Mouse (Mus musculus): Measurements from ENCODE around the gene Zbtb41. TPM values are rescaled to one million over a fixed set of nuclear protein-coding genes. Genes with fewer than 3 reads are reported as not detected.

The Zbtb41 gene
- total and polyA plus RNA-seq, 2 experiments from 2014 or later: 13.2 to 54.5 TPM

DNA sequence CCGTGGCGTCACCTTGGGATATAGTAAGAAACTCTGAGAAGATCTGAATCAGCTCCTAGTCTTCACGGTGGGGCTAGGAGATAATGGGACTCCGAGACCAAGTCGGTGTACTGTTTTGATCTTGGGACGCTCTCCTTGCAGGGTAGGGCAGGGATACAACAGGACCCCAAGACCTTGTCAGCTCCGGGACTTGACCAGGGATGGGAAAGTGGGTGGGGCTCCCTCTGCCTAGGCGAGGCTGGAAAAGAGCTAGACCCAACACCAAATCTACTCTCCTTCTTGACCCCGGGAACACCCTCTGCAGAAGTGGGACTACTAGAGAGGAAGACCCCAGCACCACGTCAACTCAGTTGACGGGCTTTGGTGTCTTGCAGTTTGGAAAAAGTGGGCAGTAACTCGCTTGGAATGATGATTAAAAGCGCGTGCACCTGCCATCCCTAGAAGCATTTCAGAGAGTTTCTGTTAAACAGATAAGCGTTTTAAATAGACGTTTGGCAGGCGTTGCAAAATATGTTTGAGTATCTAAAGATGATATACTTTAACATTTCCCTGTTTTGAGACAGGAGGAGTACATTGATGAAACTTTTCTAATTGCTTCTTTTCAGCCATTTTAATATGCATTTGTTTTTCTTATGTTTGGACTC is 33.3 kb downstream of the Zbtb41 start:
- H3K9ac ChIP-seq (replicated peaks; ENCODE audit: low read length, poor library complexity, severe bottlenecking): no peak overlapping the region
- H3K4me3 ChIP-seq (ENCODE audit: low read depth, low read length): peak overlapping the region; percentile 64
- H3K27ac ChIP-seq (ENCODE audit: low read depth, low read length): no peak overlapping the region
- no peaks in the 10 kb centered on the region for H3K9me3 ChIP-seq (ENCODE audit: low read length)
- peak overlapping the region; percentile 96 for H3K4me2 ChIP-seq (ENCODE audit: low read depth, low read length, poor library complexity, severe bottlenecking)
- no peaks in the 10 kb centered on the region for H3K27me3 ChIP-seq (ENCODE audit: insufficient read depth, low read length)
- no peak for TF ChIP-seq CTCF (IDR thresholded peaks at IDR 0.05)
- WGBS: 2% methylated on average over 17 of the region's 17 CpGs
- DNase-seq (ENCODE audit: low spot score) (no peak), ATAC-seq (ENCODE audit: low FRiP score) (peak; percentile 9; the same call in 1 of the 2 replicates)
- H3K36me3 ChIP-seq (ENCODE audit: insufficient read depth, low read length): peaks cover 3% of the 10 kb centered on the region; the same call in 1 of the 2 replicates
- H3K4me1 ChIP-seq (ENCODE audit: insufficient read depth, low read length): no peaks in the 10 kb centered on the region

DNA sequence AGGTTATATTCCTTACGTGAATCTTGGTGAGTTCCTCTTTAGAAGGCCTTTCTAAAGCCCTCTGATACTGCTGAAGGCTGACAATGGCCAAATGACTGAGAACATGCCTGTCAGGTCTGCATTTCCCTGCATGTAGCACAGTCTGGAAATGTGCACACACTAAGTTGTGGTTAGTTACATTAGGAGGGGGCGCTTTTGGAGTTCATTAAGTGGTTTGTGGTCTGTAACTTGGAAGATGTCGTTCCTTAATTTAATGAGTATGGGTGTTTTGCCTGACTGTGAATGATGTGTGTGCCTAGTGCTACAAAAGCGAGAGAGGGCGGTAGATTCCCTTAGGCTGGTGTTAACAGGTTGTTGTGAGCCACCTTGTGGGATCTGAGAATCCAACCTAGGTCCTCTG is 38.7 kb downstream of the Zbtb41 start:
- H3K36me3 ChIP-seq (ENCODE audit: insufficient read depth, low read length): no peaks in the 10 kb centered on the region
- ATAC-seq (ENCODE audit: low FRiP score): no peak
- H3K9ac ChIP-seq (replicated peaks; ENCODE audit: low read length, poor library complexity, severe bottlenecking): no peak overlapping the region
- H3K4me2 ChIP-seq (ENCODE audit: low read depth, low read length, poor library complexity, severe bottlenecking): no peak overlapping the region
- WGBS: 86% methylated on average over 5 of the region's 5 CpGs
- DNase-seq (ENCODE audit: low spot score): no peak
- no peak overlapping the region for H3K27ac ChIP-seq (ENCODE audit: low read depth, low read length)
- H3K9me3 ChIP-seq (ENCODE audit: low read length): no peaks in the 10 kb centered on the region
- no peaks in the 10 kb centered on the region for H3K27me3 ChIP-seq (ENCODE audit: insufficient read depth, low read length)
- no peaks in the 10 kb centered on the region for H3K4me1 ChIP-seq (ENCODE audit: insufficient read depth, low read length)
- H3K4me3 ChIP-seq (ENCODE audit: low read depth, low read length): no peak overlapping the region
- no peak for TF ChIP-seq CTCF (IDR thresholded peaks at IDR 0.05)

DNA sequence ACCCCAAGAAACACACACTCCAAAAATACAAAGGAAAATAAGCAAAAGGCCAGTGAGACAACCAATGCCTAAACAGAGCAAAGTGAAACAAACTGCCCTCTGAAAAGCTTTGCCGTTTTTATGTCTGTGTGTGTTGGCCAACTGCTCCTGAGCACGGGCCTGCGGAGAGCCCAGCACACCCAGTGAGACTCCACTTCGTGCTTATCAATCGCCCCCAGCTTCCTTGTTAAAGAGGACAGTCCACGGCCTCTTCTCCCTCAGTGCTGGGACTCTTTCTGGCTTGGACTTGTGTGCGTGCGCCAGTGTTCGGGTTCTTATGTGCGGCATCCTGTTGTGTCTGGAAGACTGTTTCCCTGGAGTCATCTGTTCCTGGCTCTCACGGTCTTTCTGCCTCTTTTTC is 43.8 kb downstream of the Zbtb41 start:
- Histone ChIP-seq H3K27ac (ENCODE audit: low read depth, low read length) (no peak overlapping the region), H3K9ac (replicated peaks; ENCODE audit: low read length, poor library complexity, severe bottlenecking) (no peak overlapping the region), H3K9me3 (ENCODE audit: low read length) (no peaks in the 10 kb centered on the region), H3K4me2 (ENCODE audit: low read depth, low read length, poor library complexity, severe bottlenecking) (no peak overlapping the region), H3K4me3 (ENCODE audit: low read depth, low read length) (no peak overlapping the region), H3K4me1 (ENCODE audit: insufficient read depth, low read length) (no peaks in the 10 kb centered on the region), H3K27me3 (ENCODE audit: insufficient read depth, low read length) (no peaks in the 10 kb centered on the region), H3K36me3 (ENCODE audit: insufficient read depth, low read length) (no peaks in the 10 kb centered on the region)
- DNase-seq (ENCODE audit: low spot score) (no peak), ATAC-seq (ENCODE audit: low FRiP score) (no peak)
- TF ChIP-seq CTCF (IDR thresholded peaks at IDR 0.05): no peak
- WGBS: 85% methylated on average over 11 of the region's 11 CpGs

DNA sequence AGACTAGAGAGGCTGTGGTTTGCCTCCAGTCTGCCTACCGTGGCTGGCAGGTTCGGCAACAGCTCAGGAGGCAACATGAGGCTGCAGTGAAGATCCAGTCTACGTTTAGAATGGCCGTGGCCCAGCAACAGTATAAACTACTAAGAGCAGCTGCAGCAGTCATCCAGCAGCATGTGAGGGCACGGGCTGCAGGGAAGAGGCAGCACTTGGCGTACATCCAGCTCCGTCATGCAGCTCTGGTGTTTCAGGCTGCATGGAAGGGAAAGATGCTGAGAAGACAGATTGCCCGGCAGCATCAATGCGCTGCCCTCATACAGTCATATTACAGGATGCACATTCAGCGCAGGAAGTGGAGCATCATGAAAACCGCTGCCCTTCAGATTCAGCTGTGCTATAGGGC is 56.8 kb downstream of the Zbtb41 start:
- Histone ChIP-seq H3K27me3 (ENCODE audit: insufficient read depth, low read length) (no peaks in the 10 kb centered on the region), H3K36me3 (ENCODE audit: insufficient read depth, low read length) (no peaks in the 10 kb centered on the region), H3K9ac (replicated peaks; ENCODE audit: low read length, poor library complexity, severe bottlenecking) (no peak overlapping the region), H3K27ac (ENCODE audit: low read depth, low read length) (no peak overlapping the region), H3K9me3 (ENCODE audit: low read length) (no peaks in the 10 kb centered on the region), H3K4me3 (ENCODE audit: low read depth, low read length) (no peak overlapping the region), H3K4me1 (ENCODE audit: insufficient read depth, low read length) (0 out of 2 replicates have a peak, but pooled peaks cover 5% of the 10 kb centered on the region), H3K4me2 (ENCODE audit: low read depth, low read length, poor library complexity, severe bottlenecking) (no peak overlapping the region)
- WGBS: 88% methylated on average over 11 of the region's 11 CpGs
- DNase-seq (ENCODE audit: low spot score): peak; percentile 37
- ATAC-seq (ENCODE audit: low FRiP score): no peak
- no peak for TF ChIP-seq CTCF (IDR thresholded peaks at IDR 0.05)

DNA sequence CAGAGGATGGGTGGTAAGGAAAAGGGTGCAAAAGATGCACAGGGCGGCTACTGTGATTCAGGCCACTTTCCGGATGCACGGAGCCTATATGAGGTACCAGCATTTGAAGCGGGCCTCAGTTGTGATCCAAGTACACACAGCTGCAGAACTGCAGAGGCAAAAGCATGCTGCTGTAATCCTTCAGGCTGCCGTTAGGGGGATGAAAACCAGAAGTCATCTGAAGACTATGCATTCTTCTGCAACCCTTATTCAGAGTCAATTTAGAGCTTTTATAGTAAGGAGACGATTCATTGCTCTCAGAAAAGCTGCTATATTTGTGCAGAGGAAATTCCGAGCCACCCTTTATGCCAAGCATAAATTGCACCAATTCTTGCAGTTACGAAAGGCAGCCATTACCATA is 58.2 kb downstream of the Zbtb41 start:
- Histone ChIP-seq H3K9me3 (ENCODE audit: low read length) (no peaks in the 10 kb centered on the region), H3K4me3 (ENCODE audit: low read depth, low read length) (no peak overlapping the region), H3K36me3 (ENCODE audit: insufficient read depth, low read length) (no peaks in the 10 kb centered on the region), H3K9ac (replicated peaks; ENCODE audit: low read length, poor library complexity, severe bottlenecking) (no peak overlapping the region), H3K4me2 (ENCODE audit: low read depth, low read length, poor library complexity, severe bottlenecking) (no peak overlapping the region), H3K27me3 (ENCODE audit: insufficient read depth, low read length) (no peaks in the 10 kb centered on the region), H3K27ac (ENCODE audit: low read depth, low read length) (no peak overlapping the region), H3K4me1 (ENCODE audit: insufficient read depth, low read length) (0 out of 2 replicates have a peak, but pooled peaks cover 5% of the 10 kb centered on the region)
- peak; percentile 39; the same call in 1 of the 2 replicates for TF ChIP-seq CTCF (IDR thresholded peaks at IDR 0.05)
- ATAC-seq (ENCODE audit: low FRiP score): no peak
- peak; percentile 3 for DNase-seq (ENCODE audit: low spot score)
- 90% methylated on average over 8 of the region's 8 CpGs for WGBS

DNA sequence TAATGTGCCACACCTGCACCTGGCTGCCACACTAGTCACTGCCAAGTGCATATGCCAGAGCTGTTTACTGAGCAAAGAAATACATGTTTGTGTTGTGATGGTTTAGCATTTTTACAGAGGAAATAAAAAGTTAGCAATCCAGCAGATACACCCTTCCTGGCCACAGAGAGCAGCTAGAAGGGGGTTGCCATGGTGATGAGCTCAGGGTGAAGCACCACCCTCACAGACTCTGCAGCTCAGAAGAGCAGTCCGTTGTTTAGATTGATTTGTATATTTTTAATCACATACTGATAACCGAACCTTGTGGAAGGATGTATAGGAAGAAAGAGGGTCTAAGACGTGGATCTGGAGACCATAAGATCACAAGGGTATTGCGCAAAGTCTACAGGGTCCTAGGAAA is 59.1 kb downstream of the Zbtb41 start:
- Histone ChIP-seq H3K4me3 (ENCODE audit: low read depth, low read length) (no peak overlapping the region), H3K9me3 (ENCODE audit: low read length) (no peaks in the 10 kb centered on the region), H3K27ac (ENCODE audit: low read depth, low read length) (no peak overlapping the region), H3K9ac (replicated peaks; ENCODE audit: low read length, poor library complexity, severe bottlenecking) (no peak overlapping the region), H3K4me1 (ENCODE audit: insufficient read depth, low read length) (0 out of 2 replicates have a peak, but pooled peaks cover 5% of the 10 kb centered on the region), H3K27me3 (ENCODE audit: insufficient read depth, low read length) (no peaks in the 10 kb centered on the region), H3K4me2 (ENCODE audit: low read depth, low read length, poor library complexity, severe bottlenecking) (no peak overlapping the region), H3K36me3 (ENCODE audit: insufficient read depth, low read length) (no peaks in the 10 kb centered on the region)
- ATAC-seq (ENCODE audit: low FRiP score) (peak; percentile 73; the same call in 1 of the 2 replicates), DNase-seq (ENCODE audit: low spot score) (peak; percentile 22)
- TF ChIP-seq CTCF (IDR thresholded peaks at IDR 0.05): no peak
- WGBS: 76% methylated on average over 4 of the region's 4 CpGs
